Mouse (Mus musculus) CD8-positive naive resting alpha-beta T cell, adult 2 months (primary cell): Measurements from ENCODE around the gene Rpl38.

ENCODE experiments used
- DNase-seq, 2 experiments: peaks; one replicate each; pipeline ENCODE4 v3.0.0; 2022; ENCODE audit warnings: low read depth in 2 of 2, low spot score in 2 of 2

Rpl38 gene

GRCm38 (mm10) chr11:114676896-114677530, 8.7 kb downstream of the Rpl38 start:
- no peak for DNase-seq

GRCm38 (mm10) chr11:114679582-114679981, 11.3 kb downstream of the Rpl38 start:
- no peak for DNase-seq

DNA sequence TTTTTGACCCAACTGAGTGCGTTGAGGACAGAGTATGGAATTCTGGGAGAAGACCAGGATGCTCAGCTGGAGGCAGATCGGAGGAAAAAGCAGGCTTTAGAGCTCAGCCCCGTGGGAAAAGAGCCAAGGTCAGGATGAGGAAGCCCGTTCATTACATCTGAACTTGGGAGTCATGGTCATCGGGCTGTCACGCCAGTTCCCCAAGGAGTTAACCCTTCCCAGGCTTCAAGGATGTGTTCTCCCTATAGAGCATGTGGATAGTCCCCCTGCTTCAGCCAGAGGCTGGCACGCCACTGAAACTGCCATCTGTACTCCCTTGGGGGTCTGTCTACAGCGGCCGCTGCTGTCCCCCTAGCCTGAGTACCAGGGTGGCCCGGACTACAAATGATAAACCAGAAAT, 12.0 kb downstream of the Rpl38 start:
- DNase-seq = no peak

- no peak for DNase-seq
Observed at GRCm38 (mm10) chr11:114681054-114681453, 12.7 kb downstream of the Rpl38 start.

DNA sequence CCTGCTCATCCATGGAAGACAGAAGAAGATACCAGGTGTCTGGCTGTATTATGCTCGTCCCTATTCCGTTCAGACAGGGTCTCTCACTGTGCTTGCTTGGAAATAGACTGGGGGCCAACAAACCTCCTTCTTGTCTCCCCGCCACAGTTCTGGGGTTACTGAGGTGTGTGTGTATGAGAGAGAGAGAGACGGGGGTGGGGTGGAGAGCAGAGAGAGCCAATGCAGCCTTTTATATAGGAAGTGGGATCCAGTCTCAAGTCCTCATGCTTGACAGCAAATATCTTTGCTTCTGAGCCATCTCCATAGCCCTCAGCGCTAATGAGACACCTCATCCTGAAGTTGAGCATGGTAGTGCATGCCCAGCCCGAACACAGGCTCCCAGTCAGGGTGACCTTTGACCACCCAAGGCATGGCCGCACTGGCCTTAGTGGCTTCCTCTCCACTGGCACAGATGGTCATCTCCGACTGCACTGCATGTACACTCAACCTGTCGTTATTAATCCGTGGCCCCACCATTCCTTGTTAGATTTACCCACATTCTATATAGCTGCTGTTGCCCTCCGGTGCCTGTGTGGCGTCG, 14.1 kb downstream of the Rpl38 start:
- DNase-seq = no peak

GRCm38 (mm10) chr11:114683029-114683721, 14.9 kb downstream of the Rpl38 start:
- DNase-seq = no peak

GRCm38 (mm10) chr11:114683722-114684621, 15.6 kb downstream of the Rpl38 start:
- no peak for DNase-seq

DNA sequence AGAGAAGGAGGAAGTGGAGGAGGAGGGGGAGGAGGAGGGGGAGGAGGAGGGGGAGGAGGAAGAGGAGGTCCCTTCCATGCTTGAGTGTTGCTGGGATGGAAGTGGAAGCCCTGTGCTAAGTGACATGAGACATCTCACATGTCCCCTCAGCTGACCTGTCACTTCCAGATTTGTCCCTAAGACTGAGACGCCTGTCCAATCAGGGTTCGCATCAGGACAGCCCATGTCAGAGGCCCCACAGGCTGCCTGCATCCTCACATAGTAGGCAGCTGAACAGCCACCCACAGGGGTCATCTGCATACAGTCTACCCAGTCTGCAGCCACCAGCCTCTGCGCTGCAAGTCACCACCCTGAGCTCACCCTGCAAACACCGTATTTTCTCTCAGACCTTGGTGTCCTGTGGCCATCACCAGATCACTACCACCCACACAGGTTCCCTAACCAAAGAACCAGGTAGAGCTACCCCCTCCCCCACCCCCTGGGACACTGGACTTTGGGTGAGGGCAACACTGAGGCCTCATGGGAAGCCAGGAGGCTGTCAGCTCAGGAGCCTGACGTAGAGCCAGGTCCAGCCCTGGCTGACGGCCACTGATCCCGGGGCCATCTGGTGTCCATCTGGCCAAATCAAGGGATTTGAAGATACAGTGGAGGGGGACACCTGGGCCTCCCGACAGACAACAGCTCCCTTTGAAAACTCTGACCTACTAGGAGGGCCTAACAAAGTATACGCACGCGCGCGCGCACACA, 16.5 kb downstream of the Rpl38 start:
- DNase-seq = no peak

- DNase-seq = no peak
Observed at GRCm38 (mm10) chr11:114685526-114686040, 17.3 kb downstream of the Rpl38 start.

DNA sequence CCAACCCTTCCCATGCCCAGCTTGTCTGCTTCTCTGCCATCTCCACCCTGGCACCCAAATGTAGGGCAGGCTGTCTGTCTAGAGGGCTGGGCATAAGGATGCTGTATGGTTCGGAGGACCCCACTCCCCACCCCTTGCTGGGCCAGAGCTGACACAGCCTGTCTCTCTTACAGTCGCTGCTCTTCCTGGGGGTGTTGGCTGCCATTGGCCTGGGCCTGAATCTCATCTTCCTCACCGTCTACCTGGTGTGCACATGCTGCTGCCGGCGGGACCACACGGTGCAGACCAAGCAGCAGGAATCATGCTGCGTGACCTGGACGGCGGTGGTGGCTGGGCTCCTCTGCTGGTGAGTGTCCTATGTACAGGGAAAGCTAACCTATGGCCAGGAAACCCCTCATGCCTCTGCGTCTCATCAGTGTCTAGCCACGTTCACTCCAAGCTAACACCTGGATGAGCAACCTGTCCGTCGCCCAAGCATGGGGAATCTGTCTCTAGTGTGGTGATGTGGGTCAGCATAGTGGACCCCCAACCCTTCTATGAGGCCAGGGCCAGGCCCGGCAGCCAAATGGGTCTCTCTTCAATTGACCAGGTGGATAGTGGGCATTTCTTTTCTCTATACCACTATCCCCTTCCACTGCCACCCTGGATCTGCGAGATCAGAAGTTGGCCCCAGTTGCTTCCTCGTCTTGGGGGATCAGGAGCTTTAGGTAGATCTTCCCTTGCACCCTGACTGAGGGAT, 18.1 kb downstream of the Rpl38 start:
- no peak for DNase-seq

GRCm38 (mm10) chr11:114687574-114688188, 19.4 kb downstream of the Rpl38 start:
- DNase-seq = no peak

DNA sequence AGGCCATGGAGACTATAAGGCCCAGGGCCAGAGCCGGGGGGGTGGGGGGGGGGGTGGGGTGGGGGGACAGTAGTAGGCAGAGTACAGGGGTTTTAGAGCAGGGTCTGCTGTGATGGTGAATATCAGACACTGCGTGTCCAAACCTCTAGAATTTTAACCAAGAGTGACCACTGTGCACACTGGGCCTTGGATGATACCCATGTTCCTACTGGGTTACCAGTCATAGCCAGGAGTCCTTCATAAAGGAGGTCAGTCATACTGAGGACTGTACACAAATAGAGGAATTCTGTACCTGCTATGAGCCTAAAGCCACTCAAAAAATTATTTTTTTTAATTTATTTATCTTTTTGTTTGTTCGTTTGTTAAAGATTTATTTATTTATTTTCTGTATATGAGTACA, 20.4 kb downstream of the Rpl38 start:
- no peak for DNase-seq

DNA sequence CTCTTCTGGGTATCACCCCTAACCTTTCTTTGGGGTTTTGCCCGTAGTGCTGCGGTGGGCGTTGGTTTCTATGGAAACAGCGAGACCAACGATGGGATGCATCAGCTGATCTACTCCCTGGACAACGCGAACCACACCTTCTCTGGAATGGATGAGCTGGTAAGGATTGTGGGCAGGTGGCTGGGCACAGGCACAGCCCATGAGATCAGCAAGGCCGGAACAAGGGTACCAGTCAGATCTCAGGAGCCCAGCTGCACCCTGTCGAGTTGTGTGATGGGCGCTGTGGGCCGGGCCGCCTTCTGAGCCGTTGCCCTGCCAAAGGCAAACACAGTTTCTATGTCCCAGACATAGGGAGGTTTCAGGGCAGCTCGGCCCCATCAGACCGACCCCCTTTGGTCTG, 21.9 kb downstream of the Rpl38 start:
- no peak for DNase-seq

DNA sequence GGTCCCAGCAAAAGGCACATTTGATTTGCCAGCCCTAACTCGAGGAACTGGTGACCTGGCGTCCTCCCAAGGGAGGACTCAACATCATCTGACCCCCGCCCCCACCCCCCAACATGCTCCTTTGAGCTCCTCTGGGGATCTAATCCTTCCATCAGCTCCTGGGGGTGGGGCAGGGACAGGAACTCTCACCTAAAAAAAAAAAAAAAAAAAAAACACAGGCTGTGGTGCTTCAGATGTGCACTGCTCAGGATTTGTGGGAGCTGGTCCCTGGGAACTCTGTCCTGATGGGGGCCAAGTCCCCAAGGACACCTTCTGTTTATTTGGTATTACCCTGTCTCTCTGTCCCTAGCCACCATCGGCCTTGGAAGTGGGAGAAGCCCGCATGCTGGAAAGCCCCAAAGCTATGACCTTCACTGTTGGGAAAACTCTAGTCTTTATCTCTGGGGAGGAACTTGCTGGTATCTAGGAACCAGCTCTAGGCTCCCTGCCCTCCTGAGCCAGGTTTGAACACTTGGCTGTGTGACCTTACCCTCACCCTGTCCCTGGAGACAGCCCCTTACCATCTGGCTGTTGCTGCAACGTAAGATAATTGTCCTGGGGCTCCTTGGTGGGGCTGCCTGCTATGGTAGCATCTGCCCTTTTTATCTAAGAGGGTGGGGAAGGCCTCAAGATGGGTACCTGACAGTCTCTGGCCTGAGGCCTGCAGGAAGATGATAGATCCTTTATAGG, 23.3 kb downstream of the Rpl38 start:
- no peak for DNase-seq

DNA sequence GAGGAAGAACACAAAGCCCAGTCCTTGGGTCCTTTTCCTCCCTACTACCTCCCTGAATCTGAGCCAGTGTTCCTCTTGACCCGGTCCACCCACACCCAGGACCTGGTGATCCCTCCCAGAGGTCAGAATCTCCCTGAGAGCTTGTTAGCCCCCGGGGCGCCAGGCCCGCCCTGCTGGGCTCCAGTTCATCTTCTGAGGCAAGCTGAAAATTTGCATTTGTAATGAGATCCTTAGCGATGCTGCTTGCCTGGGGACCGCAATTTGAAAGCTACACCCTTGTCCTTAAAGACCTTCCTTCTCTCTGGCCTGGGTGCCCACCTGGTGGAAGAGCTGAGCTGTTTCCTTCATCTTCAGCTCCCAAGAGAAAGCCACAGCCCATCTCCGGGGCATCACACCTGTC, 24.3 kb downstream of the Rpl38 start:
- no peak for DNase-seq

GRCm38 (mm10) chr11:114693456-114693855, 25.1 kb downstream of the Rpl38 start:
- no peak for DNase-seq

GRCm38 (mm10) chr11:114694451-114694850, 26.1 kb downstream of the Rpl38 start:
- no peak for DNase-seq

DNA sequence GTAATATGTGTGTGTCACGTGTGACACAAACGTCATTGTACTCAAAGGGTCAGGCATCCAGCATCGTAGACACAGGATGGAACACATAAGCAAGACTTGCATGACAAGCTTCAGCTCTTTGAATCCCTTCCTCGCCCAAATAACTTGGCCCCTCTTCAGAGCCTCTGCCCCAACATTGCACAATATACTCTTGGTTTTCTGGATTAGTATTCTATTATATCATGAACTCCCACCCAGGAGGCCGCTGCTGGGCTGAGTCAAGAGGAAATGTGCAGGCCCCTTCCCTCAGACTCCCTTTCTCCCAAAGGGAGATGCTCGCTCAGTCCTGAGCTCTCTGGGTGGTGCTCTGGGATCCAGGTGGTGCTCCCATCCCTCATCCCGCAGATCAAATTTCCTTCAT, 30.2 kb downstream of the Rpl38 start:
- DNase-seq = no peak

DNA sequence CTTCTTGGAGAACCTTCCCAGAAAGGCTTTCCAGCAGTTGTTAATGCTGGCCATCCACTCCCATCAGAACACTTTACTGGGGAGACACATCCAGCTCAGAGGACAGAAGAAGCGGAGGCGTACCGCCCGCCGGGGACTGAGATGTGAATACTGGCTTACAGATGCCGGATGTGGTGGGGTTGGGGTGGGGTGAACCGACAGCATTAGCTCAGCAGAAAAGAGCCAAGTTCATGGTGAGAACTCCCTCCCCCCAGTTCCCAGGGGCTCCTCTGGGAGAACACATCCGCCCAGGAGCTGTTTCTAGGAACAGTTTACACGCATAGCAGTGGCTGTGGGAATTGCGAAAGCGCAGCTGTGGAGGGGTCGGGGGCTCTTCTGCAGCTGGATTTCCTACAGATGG, 31.2 kb downstream of the Rpl38 start:
- DNase-seq = peak; percentile 18 to 37
